Mouse (Mus musculus) liver, adult 2 months (tissue): ENCODE measurements around the gene Ddx1. TPM values are rescaled to one million over a fixed set of nuclear protein-coding genes. Genes with fewer than 3 reads are reported as not detected.

Experiments used
- DNase-seq: peaks from one replicate; pipeline ENCODE4 v3.0.0-alpha.2; 2011; ENCODE audit warnings: low read depth, low spot score; ENCODE audit errors: extremely low read depth
- H3K27ac ChIP-seq: fragments of 200-500 bp; replicated peaks from 2 replicates; pipeline ENCODE4 v1.5.1; 2012; ENCODE audit warnings: low read depth, mild to moderate bottlenecking, control low read depth, inconsistent platforms, low read length; ENCODE audit not compliant: insufficient read depth
- H3K27me3 ChIP-seq: fragments of 200-500 bp; 2 replicates; pipeline ENCODE4 v1.6.1; 2012; ENCODE audit warnings: mild to moderate bottlenecking, moderate library complexity, low read length, inconsistent platforms; ENCODE audit not compliant: control insufficient read depth, insufficient read depth
- H3K36me3 ChIP-seq: fragments of 200-500 bp; 2 replicates; pipeline ENCODE4 v1.6.1; 2012; ENCODE audit warnings: low read length, inconsistent platforms; ENCODE audit not compliant: control insufficient read depth, insufficient read depth
- H3K4me1 ChIP-seq: fragments of 200-500 bp; 2 replicates; pipeline ENCODE4 v1.6.1; 2011; ENCODE audit warnings: low read length; ENCODE audit not compliant: control insufficient read depth, insufficient read depth
- H3K4me3 ChIP-seq: fragments of 200-500 bp; 2 replicates; pipeline ENCODE4 v1.5.1; 2011; ENCODE audit warnings: low read depth, mild to moderate bottlenecking, control low read depth, low read length, moderate library complexity; ENCODE audit not compliant: insufficient read depth
- H3K79me2 ChIP-seq: fragments of 200-500 bp; 2 replicates; pipeline ENCODE4 v1.6.1; 2012; ENCODE audit warnings: inconsistent platforms, mild to moderate bottlenecking, low read length, moderate library complexity; ENCODE audit not compliant: control insufficient read depth, insufficient read depth
- H3K9ac ChIP-seq: fragments of 200-500 bp; 2 replicates; pipeline ENCODE4 v1.6.1; 2012; ENCODE audit warnings: low read depth, mild to moderate bottlenecking, control low read depth, inconsistent platforms, low read length
- CTCF ChIP-seq: fragments of 200-500 bp; IDR thresholded peaks from 2 replicates; pipeline ENCODE4 v1.5.1; 2011; ENCODE audit warnings: low read depth, low read length, control low read depth
- POLR2A ChIP-seq: fragments of 200-500 bp; IDR thresholded peaks from 2 replicates; pipeline ENCODE4 v1.6.1; 2011; ENCODE audit warnings: low read length, control low read depth; ENCODE audit not compliant: insufficient read depth; ENCODE audit errors: extremely low read depth
- WGBS: fragments of 180-500 bp; shearing (Covaris S2); methylation state at CpG from one replicate; pipeline ENCODE4 v1.1.7; 2018; 5-methylcytosine and 5-hydroxymethylcytosine counted together
- polyA plus RNA-seq: library from polyadenylated mRNA; depleted of rRNA; stranded (reverse); fragments of >200 nt; gene quantifications from 2 replicates; pipeline ENCODE4 v1.2.3, GENCODE M21; 2012
- total RNA-seq: library from RNA; depleted of rRNA; stranded (reverse); fragments of >200 nt; gene quantifications from 2 replicates; pipeline ENCODE4 v1.2.3, GENCODE M21; 2014

Gene Ddx1
- total and polyA plus RNA-seq, 2 experiments: 5.4 to 50.5 TPM

- no peak for TF ChIP-seq CTCF
- TF ChIP-seq POLR2A: no peak
- WGBS: 17% methylated on average over 3 of the region's 3 CpGs
Observed at GRCm38 (mm10) chr12:13217568-13217967, 31.4 kb downstream of the Ddx1 start.

GRCm38 (mm10) chr12:13216501-13217103 lies 32.4 kb downstream of the Ddx1 start:
- Histone ChIP-seq H3K4me1 (peaks cover 15% of the 10 kb centered on the region), H3K27ac (peak overlapping the region; percentile 6), H3K79me2 (no peaks in the 10 kb centered on the region), H3K4me3 (no peak overlapping the region), H3K9ac (no peak overlapping the region), H3K36me3 (peaks cover 15% of the 10 kb centered on the region), H3K27me3 (no peaks in the 10 kb centered on the region)
- 29% methylated on average over 5 of the region's 5 CpGs for WGBS
- no peak for TF ChIP-seq POLR2A
- no peak for TF ChIP-seq CTCF
- DNase-seq: peak; percentile 53

More at GRCm38 (mm10) chr12:13217568-13217967, 31.4 kb downstream of the Ddx1 start:
- Histone ChIP-seq H3K79me2 (no peaks in the 10 kb centered on the region), H3K27me3 (no peaks in the 10 kb centered on the region), H3K9ac (no peak overlapping the region), H3K4me3 (no peak overlapping the region), H3K36me3 (peaks cover 15% of the 10 kb centered on the region), H3K4me1 (peaks cover 15% of the 10 kb centered on the region), H3K27ac (peak overlapping the region; percentile 12)
- peak; percentile 85 for DNase-seq

DNA sequence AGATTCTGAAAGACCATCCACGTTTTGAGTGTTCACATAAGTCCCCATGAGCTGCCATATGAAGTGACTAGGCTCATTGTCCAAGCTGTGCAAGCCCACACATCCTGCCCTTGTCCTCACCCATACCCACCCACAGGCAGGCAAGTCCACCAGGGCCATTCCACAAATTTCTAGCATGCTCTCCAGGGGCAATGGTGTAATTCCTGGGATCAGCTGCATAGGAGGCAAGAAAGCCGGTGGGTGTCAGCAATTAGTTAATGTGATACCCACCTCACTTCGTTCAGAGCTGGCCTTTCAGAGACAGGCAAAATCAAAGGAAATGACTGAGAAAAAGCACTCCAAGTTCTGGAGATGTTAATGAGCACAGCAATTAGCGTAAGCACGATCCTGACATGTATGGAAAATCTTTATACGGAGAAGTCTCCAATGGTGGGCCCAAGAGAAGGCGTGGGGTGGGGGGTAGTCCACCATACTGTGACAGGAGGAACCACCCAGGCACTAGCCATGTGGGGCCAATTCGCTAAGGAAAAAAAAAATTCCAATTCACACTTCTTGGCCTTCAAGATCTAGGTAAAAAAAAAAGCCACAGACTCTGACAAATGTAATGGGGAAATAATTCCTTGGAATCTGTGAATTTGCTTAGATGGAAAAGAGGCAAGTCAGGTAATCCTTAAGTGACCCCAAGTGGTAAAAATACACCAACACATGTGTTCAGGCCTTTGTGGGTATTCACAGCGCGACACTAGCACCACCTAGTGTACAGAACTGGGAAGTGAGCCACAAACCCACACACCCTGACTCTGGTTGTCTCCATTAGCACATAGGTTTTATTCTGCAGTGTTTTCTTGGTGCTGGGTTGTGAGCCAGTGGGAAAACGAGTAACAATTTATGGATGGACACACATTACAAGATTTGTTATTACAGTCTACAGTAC lies 34.4 kb downstream of the Ddx1 start:
- no peak overlapping the region for H3K27ac ChIP-seq
- no peaks in the 10 kb centered on the region for H3K27me3 ChIP-seq
- H3K36me3 ChIP-seq: peaks cover 5% of the 10 kb centered on the region
- no peak overlapping the region for H3K9ac ChIP-seq
- H3K4me3 ChIP-seq: no peak overlapping the region; the same call in 1 of the 2 replicates
- H3K79me2 ChIP-seq: no peaks in the 10 kb centered on the region
- no peak for TF ChIP-seq POLR2A
- peak; percentile 85 for TF ChIP-seq CTCF
- WGBS: 60% methylated on average over 11 of the region's 11 CpGs
- peak; percentile 51 for DNase-seq
- H3K4me1 ChIP-seq: peaks cover 15% of the 10 kb centered on the region

DNA sequence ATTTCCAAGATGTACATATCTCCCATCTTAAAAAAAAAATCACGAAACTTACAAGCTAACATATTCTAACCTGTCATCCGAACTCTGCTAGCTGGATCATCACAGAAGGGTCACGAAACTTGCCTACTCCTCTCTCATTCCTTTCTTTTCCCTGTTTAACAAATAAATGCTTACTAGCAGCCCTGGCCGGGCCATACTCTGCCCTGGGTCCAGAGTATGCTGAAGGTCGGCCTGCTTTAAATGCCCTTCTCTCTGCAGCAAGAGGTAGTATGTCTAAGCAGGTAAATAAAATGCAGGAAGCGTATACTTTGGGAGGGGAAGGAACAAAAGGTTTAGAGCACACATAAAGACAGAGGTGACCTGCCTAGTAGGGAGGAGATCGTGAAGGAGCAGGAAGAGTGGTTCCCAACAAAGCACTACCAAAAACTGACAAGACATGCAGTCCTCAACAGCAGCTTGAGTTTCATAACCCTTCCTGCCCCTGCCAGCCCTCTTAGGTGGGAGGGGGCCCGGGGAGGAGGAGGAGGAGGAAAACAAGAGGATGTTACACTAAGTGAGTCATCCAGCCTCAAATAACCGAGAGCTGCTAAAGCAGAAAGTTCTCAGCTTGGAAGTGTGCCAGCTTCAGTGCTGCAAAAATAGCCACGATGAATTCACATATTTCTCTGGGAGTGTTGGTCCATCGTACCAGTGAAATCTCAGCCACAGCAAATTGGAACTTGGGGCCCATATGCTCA lies 37.1 kb downstream of the Ddx1 start:
- H3K36me3 ChIP-seq: no peaks in the 10 kb centered on the region
- DNase-seq: no peak
- H3K79me2 ChIP-seq: no peaks in the 10 kb centered on the region
- peaks cover 3% of the 10 kb centered on the region for H3K4me1 ChIP-seq
- no peak overlapping the region for H3K9ac ChIP-seq
- H3K4me3 ChIP-seq: no peak overlapping the region
- TF ChIP-seq POLR2A (no peak), CTCF (no peak)
- WGBS: 52% methylated on average over 11 of the region's 11 CpGs
- H3K27me3 ChIP-seq: no peaks in the 10 kb centered on the region
- H3K27ac ChIP-seq: no peak overlapping the region

DNA sequence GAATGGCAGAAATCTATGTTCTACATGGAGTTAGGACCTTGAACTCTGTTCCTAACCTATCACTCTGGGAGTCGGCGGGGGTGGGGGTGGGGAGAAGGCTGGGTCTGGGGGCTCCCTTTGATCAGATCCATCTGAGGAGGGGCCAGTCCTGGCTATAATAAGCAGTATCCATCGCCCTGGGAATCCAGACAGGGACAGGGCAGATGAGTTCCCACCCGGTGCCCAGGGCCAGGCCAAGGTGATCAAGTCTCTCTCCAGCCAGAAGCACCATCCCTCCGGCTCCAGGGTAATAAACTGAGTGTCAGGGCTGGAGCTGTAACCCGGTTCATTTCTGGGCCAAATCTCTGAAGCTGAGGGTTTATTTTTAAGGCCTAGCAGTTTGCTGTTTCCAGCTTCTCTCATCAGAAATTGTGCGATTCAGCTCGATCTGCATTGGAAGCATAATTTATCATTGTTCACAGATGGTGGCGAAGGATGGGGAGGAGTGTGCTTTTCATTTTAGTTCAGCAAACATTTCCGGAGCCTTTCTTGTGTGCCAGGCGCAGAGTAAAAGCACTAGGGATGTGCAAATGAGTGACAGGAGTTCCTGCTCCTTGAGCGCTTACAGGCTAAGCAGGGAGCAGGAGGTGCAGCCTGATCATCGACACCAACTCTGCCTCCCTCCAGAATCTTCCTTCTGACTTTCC lies 39.2 kb downstream of the Ddx1 start:
- no peak overlapping the region for H3K9ac ChIP-seq
- no peak for TF ChIP-seq POLR2A
- H3K36me3 ChIP-seq: no peaks in the 10 kb centered on the region
- H3K27ac ChIP-seq: no peak overlapping the region
- no peaks in the 10 kb centered on the region for H3K79me2 ChIP-seq
- no peaks in the 10 kb centered on the region for H3K27me3 ChIP-seq
- 75% methylated on average over 13 of the region's 13 CpGs for WGBS
- no peaks in the 10 kb centered on the region for H3K4me1 ChIP-seq
- no peak for DNase-seq
- H3K4me3 ChIP-seq: no peak overlapping the region
